Mouse (Mus musculus) midbrain, embryonic 14.5 days (tissue): ENCODE measurements at regions not wholly inside any gene's neighbourhood (a gene's known extent, or its start where the extent isn't known, plus 50 kb on each side); places are given as distances from the start of the nearest gene placed in this dataset.

Experiments
- ATAC-seq: fragments of 200-750 bp; cut with Nextera tagmentation; 2 replicates; pipeline ENCODE4 v1.8.0; 2017; ENCODE audit warnings: moderate number of reproducible peaks, moderate library complexity; ENCODE audit not compliant: low FRiP score, low TSS enrichment
- DNase-seq: peaks from one replicate; pipeline ENCODE4 v3.0.0-alpha.2; 2015
- H3K27ac ChIP-seq: fragments of 300-500 bp; sonication (generic); replicated peaks from 2 replicates; pipeline ENCODE4 v1.5.1; 2014; ENCODE audit warnings: mild to moderate bottlenecking, low read depth, low read length, moderate library complexity
- H3K27me3 ChIP-seq: fragments of 300-500 bp; sonication (generic); 2 replicates; pipeline ENCODE4 v1.6.1; 2014; ENCODE audit warnings: low read length, control low read depth, mixed read lengths; ENCODE audit not compliant: control insufficient read depth, insufficient read depth
- H3K36me3 ChIP-seq: fragments of 300-500 bp; sonication (generic); 2 replicates; pipeline ENCODE4 v1.6.1; 2014; ENCODE audit warnings: low read length, control low read depth; ENCODE audit not compliant: control insufficient read depth, insufficient read depth
- H3K4me1 ChIP-seq: fragments of 300-500 bp; sonication (generic); 2 replicates; pipeline ENCODE4 v1.6.1; 2014; ENCODE audit warnings: mild to moderate bottlenecking, antibody characterized with exemption, low read length, control low read depth; ENCODE audit not compliant: control insufficient read depth, insufficient read depth
- H3K4me2 ChIP-seq: fragments of 300-500 bp; sonication (generic); 2 replicates; pipeline ENCODE4 v1.6.1; 2014; ENCODE audit warnings: mild to moderate bottlenecking, low read length, moderate library complexity
- H3K4me3 ChIP-seq: fragments of 300-500 bp; sonication (generic); replicated peaks from 2 replicates; pipeline ENCODE4 v1.5.1; 2014; ENCODE audit warnings: low read depth, low read length
- H3K9ac ChIP-seq: fragments of 300-500 bp; sonication (generic); replicated peaks from 2 replicates; pipeline ENCODE4 v1.6.1; 2014; ENCODE audit warnings: mild to moderate bottlenecking, low read length, moderate library complexity
- H3K9me3 ChIP-seq: fragments of 300-500 bp; sonication (generic); 2 replicates; pipeline ENCODE4 v1.6.1; 2016; ENCODE audit warnings: low read length, control low read depth, mixed read lengths; ENCODE audit not compliant: control insufficient read depth
- WGBS: fragments of 180-500 bp; shearing (Covaris S2); extraction: QIAGEN DNeasy Blood & Tissue Kit; methylation state at CpG from one replicate; pipeline ENCODE4 v1.1.7; 2014; 5-methylcytosine and 5-hydroxymethylcytosine counted together

- no peak overlapping the region for H3K9ac ChIP-seq
- H3K9me3 ChIP-seq: no peaks in the 10 kb centered on the region
- 3% methylated on average over 2 of the region's 2 CpGs for WGBS
- H3K27ac ChIP-seq: no peak overlapping the region
- H3K4me2 ChIP-seq: no peak overlapping the region
- ATAC-seq (no peak), DNase-seq (peak; percentile 43)
- H3K27me3 ChIP-seq: no peaks in the 10 kb centered on the region
- H3K4me1 ChIP-seq: no peaks in the 10 kb centered on the region
- no peaks in the 10 kb centered on the region for H3K36me3 ChIP-seq
- H3K4me3 ChIP-seq: no peak overlapping the region
These were observed 717.5 kb downstream of the Cypt12 start for GRCm38 (mm10) chr3:18665738-18666137.

GRCm38 (mm10) chr3:18667726-18668125 is 719.5 kb downstream of the Cypt12 start:
- Histone ChIP-seq H3K36me3 (no peaks in the 10 kb centered on the region), H3K27me3 (no peaks in the 10 kb centered on the region), H3K9ac (no peak overlapping the region), H3K27ac (no peak overlapping the region), H3K4me3 (no peak overlapping the region), H3K9me3 (no peaks in the 10 kb centered on the region), H3K4me2 (no peak overlapping the region), H3K4me1 (no peaks in the 10 kb centered on the region)
- 93% methylated on average over 4 of the region's 4 CpGs for WGBS
- DNase-seq (no peak), ATAC-seq (no peak)

GRCm38 (mm10) chr3:18668936-18669335 is 720.7 kb downstream of the Cypt12 start:
- Histone ChIP-seq H3K27ac (no peak overlapping the region), H3K4me2 (no peak overlapping the region), H3K9me3 (no peaks in the 10 kb centered on the region), H3K36me3 (no peaks in the 10 kb centered on the region), H3K9ac (no peak overlapping the region), H3K4me3 (no peak overlapping the region), H3K27me3 (no peaks in the 10 kb centered on the region), H3K4me1 (no peaks in the 10 kb centered on the region)
- DNase-seq (no peak), ATAC-seq (no peak)
- WGBS: 84% methylated on average over 3 of the region's 3 CpGs

- Histone ChIP-seq H3K4me1 (no peaks in the 10 kb centered on the region), H3K4me2 (no peak overlapping the region), H3K9ac (no peak overlapping the region), H3K9me3 (no peaks in the 10 kb centered on the region), H3K27ac (no peak overlapping the region), H3K27me3 (no peaks in the 10 kb centered on the region), H3K4me3 (no peak overlapping the region), H3K36me3 (no peaks in the 10 kb centered on the region)
- no peak for ATAC-seq
- no peak for DNase-seq
- 79% methylated on average over 5 of the region's 5 CpGs for WGBS
These were observed 722.0 kb downstream of the Cypt12 start for GRCm38 (mm10) chr3:18670203-18670700.

GRCm38 (mm10) chr3:18671681-18672080 is 723.5 kb downstream of the Cypt12 start:
- no peak overlapping the region for H3K4me2 ChIP-seq
- WGBS: 89% methylated on average over 1 of the region's 1 CpGs
- H3K27me3 ChIP-seq: no peaks in the 10 kb centered on the region
- DNase-seq (no peak), ATAC-seq (no peak)
- H3K27ac ChIP-seq: no peak overlapping the region
- no peak overlapping the region for H3K9ac ChIP-seq
- H3K4me1 ChIP-seq: no peaks in the 10 kb centered on the region
- no peaks in the 10 kb centered on the region for H3K36me3 ChIP-seq
- no peak overlapping the region for H3K4me3 ChIP-seq
- no peaks in the 10 kb centered on the region for H3K9me3 ChIP-seq

- no peak overlapping the region for H3K4me3 ChIP-seq
- H3K27ac ChIP-seq: no peak overlapping the region
- H3K4me2 ChIP-seq: no peak overlapping the region
- H3K9ac ChIP-seq: no peak overlapping the region
- H3K36me3 ChIP-seq: no peaks in the 10 kb centered on the region
- no peaks in the 10 kb centered on the region for H3K27me3 ChIP-seq
- H3K4me1 ChIP-seq: no peaks in the 10 kb centered on the region
- no peak for ATAC-seq
- DNase-seq: no peak
- 87% methylated on average over 6 of the region's 6 CpGs for WGBS
- H3K9me3 ChIP-seq: no peaks in the 10 kb centered on the region
These were observed 735.3 kb downstream of the Cypt12 start for GRCm38 (mm10) chr3:18683346-18684101.

GRCm38 (mm10) chr3:18695113-18695792 is 747.0 kb downstream of the Cypt12 start:
- Histone ChIP-seq H3K4me1 (peaks cover 8% of the 10 kb centered on the region; the same call in 1 of the 2 replicates), H3K27me3 (no peaks in the 10 kb centered on the region), H3K36me3 (no peaks in the 10 kb centered on the region), H3K9ac (no peak overlapping the region), H3K9me3 (no peaks in the 10 kb centered on the region), H3K4me2 (no peak overlapping the region), H3K27ac (no peak overlapping the region; the same call in none of the 2 replicates), H3K4me3 (no peak overlapping the region)
- DNase-seq: peak; percentile 71
- 71% methylated on average over 4 of the region's 4 CpGs for WGBS
- ATAC-seq: peak; percentile 72; the same call in 1 of the 2 replicates

GRCm38 (mm10) chr3:18696981-18697660 is 748.9 kb downstream of the Cypt12 start:
- no peak for ATAC-seq
- Histone ChIP-seq H3K36me3 (no peaks in the 10 kb centered on the region), H3K4me1 (peaks cover 8% of the 10 kb centered on the region; the same call in 1 of the 2 replicates), H3K4me2 (no peak overlapping the region), H3K9ac (no peak overlapping the region), H3K27ac (no peak overlapping the region), H3K4me3 (no peak overlapping the region), H3K9me3 (no peaks in the 10 kb centered on the region), H3K27me3 (no peaks in the 10 kb centered on the region)
- WGBS: 81% methylated on average over 2 of the region's 2 CpGs
- no peak for DNase-seq
